Mouse (Mus musculus) embryonic stem cell, embryonic (primary cell): ENCODE data around the gene Wdr53.

Source experiments
- CTCF ChIA-PET, 4 experiments: fragments of 300-600 bp in 2 of 4; fragments of 350-600 bp in 2 of 4; sonication (Branson Sonifier 250); formaldehyde crosslinking; loops; one replicate each; lab custom pipeline; 2022; ENCODE audit warnings: inconsistent platforms in 2 of 4; lab: Charles Lee
- POLR2A ChIA-PET, 4 experiments: fragments of 300-600 bp in 2 of 4; fragments of 350-600 bp in 2 of 4; sonication (Branson Sonifier 250); formaldehyde crosslinking; loops; one replicate each; lab custom pipeline; 2022; ENCODE audit warnings: antibody characterized with exemption in 4 of 4, inconsistent platforms in 1 of 4; lab: Charles Lee

The Wdr53 gene

GRCm38 (mm10) chr16:32271291-32271690, 24.3 kb downstream of the Wdr53 start, which contains the start of gene Smco1:
Gene Smco1 (plus strand): TSS chr16:32271468.
- CTCF ChIA-PET, result interaction anchor here in 1 of 4 experiments (0.7 to 0.9 kb wide), 2 partner anchors 12 to 323 kb away, joined by 3 read pairs; no protein-coding TSS in a partner anchor
- POLR2A ChIA-PET, result interaction anchor here in 3 of 4 experiments (0.6 to 1.1 kb wide), 5 partner anchors 12 to 337 kb away, joined by 3 to 5 read pairs (median 3); partner anchors contain the start of gene Tfrc (in 1 of the 3)

DNA sequence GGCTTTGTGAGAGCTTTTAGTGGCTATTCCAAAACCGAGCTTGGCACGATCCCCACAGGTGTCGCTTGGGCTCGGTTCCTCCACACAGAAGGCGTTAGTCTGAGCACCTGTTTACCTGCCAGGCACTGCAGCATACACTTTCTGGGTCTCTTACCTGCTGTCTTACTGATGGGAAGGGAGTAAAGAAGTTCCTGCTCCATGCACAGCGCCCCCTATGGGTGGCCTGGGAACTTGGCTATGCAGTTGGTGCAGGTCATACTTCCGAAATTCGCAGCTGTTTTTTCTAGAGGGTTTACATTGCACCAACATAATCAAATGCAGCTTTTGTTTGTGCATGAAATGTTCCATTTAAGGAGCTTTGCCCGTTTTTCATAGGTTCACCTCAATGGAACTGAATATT, 26.3 kb downstream of the Wdr53 start:
- POLR2A ChIA-PET, result interaction anchor here (0.6 to 2.2 kb wide), 26 partner anchors 11 to 552 kb away, joined by 3 to 9 read pairs (median 3); partner anchors contain the start of genes Fbxo45 (in 3 of the 4) and Wdr53 (in 3 of the 4)
- CTCF ChIA-PET, result interaction anchor here (0.5 to 2.1 kb wide), 40 partner anchors 10 to 1612 kb away, joined by 3 to 10 read pairs (median 4); partner anchors contain the start of gene Ubxn7 (in 3 of the 4)

- ChIA-PET POLR2A (interaction anchor here in 3 of 4 experiments (0.7 to 4.2 kb wide), 15 partner anchors 12 to 942 kb away, joined by 3 to 37 read pairs (median 3); partner anchors contain the start of genes Fbxo45 (in 3 of the 3), Wdr53 (in 3 of the 3) and Ubxn7 (in 2 of the 3)), CTCF (interaction anchor here in 1 of 4 experiments (0.6 to 1.0 kb wide), 4 partner anchors 60 to 1897 kb away, joined by 3 to 10 read pairs (median 4); no protein-coding TSS in a partner anchor)
Measured at GRCm38 (mm10) chr16:32275041-32275440, 28.0 kb downstream of the Wdr53 start.

DNA sequence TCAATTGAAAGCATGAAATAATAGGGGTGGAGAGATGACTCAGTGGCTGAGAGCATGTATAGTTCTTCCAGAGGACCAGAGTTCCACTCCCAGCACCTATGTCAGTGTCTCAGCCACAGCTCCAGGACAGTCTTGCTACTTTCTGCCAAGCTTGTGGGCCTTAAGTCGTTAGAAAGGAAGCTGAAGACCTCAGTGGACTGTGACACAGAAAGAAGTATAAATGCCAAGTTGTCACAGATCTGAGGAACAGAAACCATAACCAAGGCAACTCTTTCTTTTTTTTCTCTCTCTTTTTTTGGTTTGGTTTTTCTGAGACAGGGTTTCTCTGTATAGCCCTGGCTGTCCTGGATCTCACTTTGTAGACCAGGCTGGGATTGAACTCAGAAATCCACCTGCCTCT, 28.8 kb downstream of the Wdr53 start:
- POLR2A ChIA-PET, result interaction anchor here in 3 of 4 experiments (1.2 to 4.2 kb wide), 6 partner anchors 16 to 56 kb away, joined by 6 to 37 read pairs (median 16); partner anchors contain the start of genes Fbxo45 (in 1 of the 3), Ubxn7 (in 1 of the 3) and Wdr53 (in 1 of the 3)
- CTCF ChIA-PET, result no interaction called here

- POLR2A ChIA-PET, result interaction anchor here in 3 of 4 experiments (0.6 to 4.2 kb wide), 52 partner anchors 10 to 778 kb away, joined by 3 to 37 read pairs (median 4); partner anchors contain the start of genes Ubxn7 (in 3 of the 3), Fbxo45 (in 2 of the 3), Wdr53 (in 2 of the 3) and Iqcg (in 1 of the 3)
- CTCF ChIA-PET, result interaction anchor here in 1 of 4 experiments (1.4 kb wide), 1 partner anchor 75 kb away, joined by 3 read pairs; no protein-coding TSS in a partner anchor
Measured at GRCm38 (mm10) chr16:32277308-32278256, 30.6 kb downstream of the Wdr53 start, which contains the start of gene Rnf168. Gene Rnf168 (plus strand): TSS chr16:32277459.

- ChIA-PET POLR2A (interaction anchor here in 3 of 4 experiments (0.7 to 4.2 kb wide), 22 partner anchors 11 to 1154 kb away, joined by 3 to 37 read pairs (median 5); partner anchors contain the start of genes Ubxn7 (in 2 of the 3), Fbxo45 (in 1 of the 3), Iqcg (in 1 of the 3) and Pigz (in 1 of the 3)), CTCF (interaction anchor here in 1 of 4 experiments (0.6 to 0.7 kb wide), 2 partner anchors 180 to 186 kb away, joined by 5 to 9 read pairs; no protein-coding TSS in a partner anchor)
Measured at GRCm38 (mm10) chr16:32278396-32278795, 31.4 kb downstream of the Wdr53 start.

GRCm38 (mm10) chr16:32280211-32280610, 33.2 kb downstream of the Wdr53 start:
- CTCF ChIA-PET, result interaction anchor here in 2 of 4 experiments (0.6 kb wide), 2 partner anchors 289 to 371 kb away, joined by 3 to 4 read pairs; no protein-coding TSS in a partner anchor
- POLR2A ChIA-PET, result interaction anchor here in 3 of 4 experiments (0.6 to 2.8 kb wide), 17 partner anchors 10 to 647 kb away, joined by 3 to 27 read pairs (median 5); partner anchors contain the start of gene Ubxn7 (in 1 of the 3)

GRCm38 (mm10) chr16:32282608-32283007, 35.6 kb downstream of the Wdr53 start:
- ChIA-PET POLR2A (interaction anchor here in 2 of 4 experiments (1.1 to 2.0 kb wide), 5 partner anchors 9 to 49 kb away, joined by 4 to 10 read pairs (median 8); partner anchors contain the start of gene Ubxn7 (in 1 of the 2)), CTCF (interaction anchor here in 3 of 4 experiments (0.8 to 1.3 kb wide), 4 partner anchors 9 to 11 kb away, joined by 3 to 8 read pairs (median 4); partner anchors contain the start of gene Smco1 (in 1 of the 3))

- POLR2A ChIA-PET, result interaction anchor here (0.6 to 5.5 kb wide), 40 partner anchors 8 to 343 kb away, joined by 3 to 82 read pairs (median 5); partner anchors contain the start of genes Rnf168 (in 3 of the 4), Ubxn7 (in 2 of the 4), Fbxo45 (in 1 of the 4) and Senp5 (in 1 of the 4)
Measured at GRCm38 (mm10) chr16:32291821-32292220, 44.8 kb downstream of the Wdr53 start.

DNA sequence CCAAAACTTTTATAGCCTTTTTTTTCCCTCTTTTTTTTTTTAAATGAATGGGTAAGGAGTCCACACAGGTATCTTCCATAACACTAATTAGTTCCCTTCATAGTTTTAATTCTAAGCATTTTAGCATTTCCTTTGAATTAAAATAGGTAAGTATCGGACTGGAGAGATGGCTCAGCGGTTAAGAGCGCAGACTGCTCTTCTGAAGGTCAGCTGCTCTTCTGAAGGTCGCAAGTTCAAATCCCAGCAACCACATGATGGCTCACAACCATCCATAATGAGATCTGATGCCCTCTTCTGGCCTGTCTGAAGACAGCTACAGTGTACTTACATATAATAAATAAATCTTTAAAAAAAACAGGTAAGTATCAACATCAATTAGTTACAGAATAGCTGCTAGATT, 52.6 kb downstream of the Wdr53 start:
- ChIA-PET CTCF (interaction anchor here in 3 of 4 experiments (0.7 to 1.3 kb wide), 3 partner anchors 24 to 66 kb away, joined by 3 to 4 read pairs (median 3); no protein-coding TSS in a partner anchor), POLR2A (interaction anchor here in 3 of 4 experiments (0.6 to 3.9 kb wide), 14 partner anchors 10 to 398 kb away, joined by 3 to 24 read pairs (median 3); partner anchors contain the start of genes Rnf168 (in 1 of the 3), Senp5 (in 1 of the 3) and Ubxn7 (in 1 of the 3))

More at GRCm38 (mm10) chr16:32291821-32292220, 44.8 kb downstream of the Wdr53 start:
- CTCF ChIA-PET, result interaction anchor here (0.6 to 1.7 kb wide), 8 partner anchors 9 to 512 kb away, joined by 3 to 6 read pairs (median 4); no protein-coding TSS in a partner anchor

- ChIA-PET POLR2A (interaction anchor here (0.5 to 8.6 kb wide), 58 partner anchors 9 to 753 kb away, joined by 3 to 98 read pairs (median 5); partner anchors contain the start of genes Rnf168 (in 3 of the 4), Ubxn7 (in 3 of the 4), Fbxo45 (in 2 of the 4) and Iqcg (in 2 of the 4)), CTCF (interaction anchor here (0.5 to 2.3 kb wide), 12 partner anchors 9 to 197 kb away, joined by 3 to 10 read pairs (median 4); no protein-coding TSS in a partner anchor)
Measured at GRCm38 (mm10) chr16:32303046-32303445, 56.0 kb downstream of the Wdr53 start.

- POLR2A ChIA-PET, result interaction anchor here (0.6 to 8.6 kb wide), 55 partner anchors 9 to 777 kb away, joined by 3 to 98 read pairs (median 6); partner anchors contain the start of genes Rnf168 (in 3 of the 4), Ubxn7 (in 3 of the 4), Fbxo45 (in 1 of the 4) and Iqcg (in 1 of the 4)
- CTCF ChIA-PET, result interaction anchor here (0.6 to 2.3 kb wide), 12 partner anchors 9 to 1285 kb away, joined by 3 to 10 read pairs (median 4); no protein-coding TSS in a partner anchor
Measured at GRCm38 (mm10) chr16:32303886-32304285, 56.9 kb downstream of the Wdr53 start.
